Mouse (Mus musculus) ES-E14 (cell line): ENCODE measurements around the gene Coasy.

Source experiments
- CHD2 ChIP-seq: IDR thresholded peaks from 2 replicates; pipeline ENCODE4 v1.6.1; 2014; ENCODE audit warnings: mild to moderate bottlenecking, low read depth, low read length, inconsistent platforms
- HCFC1 ChIP-seq: IDR thresholded peaks from 2 replicates; pipeline ENCODE4 v1.6.1; 2012; ENCODE audit warnings: low read length, inconsistent platforms, borderline replicate concordance; ENCODE audit not compliant: insufficient read depth
- MAFK ChIP-seq: IDR thresholded peaks from 2 replicates; pipeline ENCODE4 v1.6.1; 2014; ENCODE audit warnings: mild to moderate bottlenecking, low read depth, low read length, inconsistent platforms; ENCODE audit not compliant: insufficient read depth
- ZC3H11A ChIP-seq: IDR thresholded peaks from 2 replicates; pipeline ENCODE4 v1.6.1; 2012; ENCODE audit warnings: low read depth, mild to moderate bottlenecking, inconsistent platforms, low read length, borderline replicate concordance

- TF ChIP-seq MAFK (no peak), HCFC1 (no peak), CHD2 (no peak), ZC3H11A (no peak)
These were observed 2.4 kb downstream of the Coasy start for GRCm38 (mm10) chr11:101084811-101085210.
